Mouse (Mus musculus) spleen, adult 2 months (tissue): Measurements from ENCODE around the gene Ttc41.

Experiments
- CTCF ChIP-seq: fragments of 200-500 bp; IDR thresholded peaks from 2 replicates; pipeline ENCODE4 v1.5.1; 2011; ENCODE audit warnings: mild to moderate bottlenecking, inconsistent platforms; ENCODE audit not compliant: insufficient read depth, insufficient read length, insufficient replicate concordance; ENCODE audit errors: extremely low read depth
- POLR2A ChIP-seq: fragments of 200-500 bp; IDR thresholded peaks from 2 replicates; pipeline ENCODE4 v1.6.1; 2011; ENCODE audit warnings: low read depth, low read length, inconsistent platforms

GRCm38 (mm10) chr10:86772231-86772631, 66.6 kb downstream of the Ttc41 start:
- TF ChIP-seq POLR2A (no peak), CTCF (no peak)
